Mouse (Mus musculus) cerebellum, postnatal 14 days (tissue): ENCODE data around the gene Efna1.

Experiments used
- DNase-seq, 2 experiments: peaks; one replicate each; pipeline ENCODE4 v3.0.0; 2021; ENCODE audit warnings: mixed read lengths in 2 of 2

The Efna1 gene

GRCm38 (mm10) chr3:89278107-89278506 lies 2.8 kb downstream of the Efna1 start:
- DNase-seq = peak in 1 of 2 experiments; percentile 27

- DNase-seq = peak; percentile 32 to 40
Measured at GRCm38 (mm10) chr3:89277281-89278021, 3.5 kb downstream of the Efna1 start.

GRCm38 (mm10) chr3:89276061-89276460 lies 4.9 kb downstream of the Efna1 start:
- no peak for DNase-seq

GRCm38 (mm10) chr3:89271760-89272159 lies 9.2 kb downstream of the Efna1 start:
- DNase-seq = peak in 1 of 2 experiments; percentile 61

- peak; percentile 64 to 66 for DNase-seq
Measured at GRCm38 (mm10) chr3:89270891-89271290, 10.1 kb downstream of the Efna1 start.

GRCm38 (mm10) chr3:89270051-89270755 lies 10.7 kb downstream of the Efna1 start, which contains the start of gene Slc50a1:
Gene Slc50a1, minus strand, starts transcription at chr3:89270570.
- peak; percentile 92 to 93 for DNase-seq

GRCm38 (mm10) chr3:89268916-89269315 lies 12.0 kb downstream of the Efna1 start:
- no peak for DNase-seq

GRCm38 (mm10) chr3:89266439-89266893 lies 14.5 kb downstream of the Efna1 start:
- peak; percentile 84 to 85 for DNase-seq

GRCm38 (mm10) chr3:89262417-89262816 lies 18.5 kb downstream of the Efna1 start:
- DNase-seq = no peak

GRCm38 (mm10) chr3:89260211-89260610 lies 20.7 kb downstream of the Efna1 start:
- no peak for DNase-seq

GRCm38 (mm10) chr3:89259076-89259475 lies 21.9 kb downstream of the Efna1 start, which contains the start of gene Dpm3:
Gene Dpm3, plus strand, starts transcription at chr3:89259358.
- DNase-seq = no peak

GRCm38 (mm10) chr3:89256177-89256576 lies 24.8 kb downstream of the Efna1 start:
- no peak for DNase-seq

- DNase-seq = no peak
Measured at GRCm38 (mm10) chr3:89254994-89255393, 25.9 kb downstream of the Efna1 start.

- no peak for DNase-seq
Measured at GRCm38 (mm10) chr3:89251365-89251895, 29.5 kb downstream of the Efna1 start.

GRCm38 (mm10) chr3:89250435-89251040 lies 30.4 kb downstream of the Efna1 start:
- peak; percentile 84 to 88 for DNase-seq

- DNase-seq = peak in 1 of 2 experiments; percentile 5
Measured at GRCm38 (mm10) chr3:89247466-89247865, 33.5 kb downstream of the Efna1 start.

GRCm38 (mm10) chr3:89246261-89247100 lies 34.5 kb downstream of the Efna1 start, which contains the start of gene Trim46:
Gene Trim46, minus strand, starts transcription at chr3:89246309.
- peak; percentile 95 to 96 for DNase-seq

GRCm38 (mm10) chr3:89245688-89246171 lies 35.2 kb downstream of the Efna1 start, which contains the start of gene Krtcap2:
Gene Krtcap2, plus strand, starts transcription at chr3:89245966.
- DNase-seq = peak; percentile 87

GRCm38 (mm10) chr3:89244982-89245687 lies 35.8 kb downstream of the Efna1 start:
- peak; percentile 93 to 96 for DNase-seq

GRCm38 (mm10) chr3:89244158-89244981 lies 36.6 kb downstream of the Efna1 start:
- peak; percentile 70 to 81 for DNase-seq
